Mouse (Mus musculus) CD4-positive naive resting alpha-beta T cell, adult 57 days (primary cell): ENCODE data around the gene Ism2. TPM values are rescaled to one million over a fixed set of nuclear protein-coding genes. Genes with fewer than 3 reads are reported as not detected.

Source experiments
- total RNA-seq: library from RNA; stranded (reverse); gene quantifications from one replicate; pipeline ENCODE4 v1.2.4, GENCODE M21; 2023

The Ism2 gene
- not detected for total RNA-seq

DNA sequence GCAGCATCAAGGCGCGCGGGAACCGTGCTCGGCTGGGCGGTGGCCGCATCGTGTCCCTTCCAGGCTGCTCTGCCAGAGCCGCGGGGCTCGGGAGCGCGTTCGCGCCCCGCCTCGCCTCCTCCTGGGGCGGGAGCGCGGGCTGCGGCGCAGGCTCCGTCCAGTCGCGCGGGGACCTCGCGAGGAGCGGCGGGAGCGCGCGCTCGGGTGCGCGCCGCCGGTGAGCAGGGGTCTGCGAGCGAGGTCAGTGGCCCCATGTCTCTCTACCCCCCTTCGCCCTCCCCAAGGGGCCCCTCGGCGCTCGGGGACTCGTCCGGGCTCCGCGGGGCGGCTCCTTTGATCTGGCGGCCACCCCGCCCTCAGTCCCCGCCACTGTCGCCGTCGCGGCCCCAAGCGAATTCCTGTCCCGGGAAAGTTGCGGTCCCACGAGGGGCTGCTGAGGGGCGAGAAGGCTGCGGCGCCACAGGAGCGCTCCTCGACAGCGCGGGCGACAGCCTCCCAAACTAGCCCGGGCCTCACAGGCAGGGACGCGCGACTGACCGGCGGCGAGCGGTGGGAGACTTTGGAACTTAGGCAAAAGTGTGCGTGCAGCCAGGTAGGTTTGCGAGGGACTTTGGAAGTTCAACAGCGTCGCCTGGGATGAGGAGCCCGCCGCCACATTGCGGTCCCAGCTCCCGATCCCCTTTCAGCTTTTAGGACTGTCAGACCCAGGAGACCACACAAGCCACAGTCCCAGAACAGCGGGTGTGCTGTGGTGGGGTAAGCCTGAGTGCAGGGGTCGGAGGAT, at the start of gene Ism2:
Gene Ism2 (minus strand): TSS at position 49 of the 784 bp plus-strand sequence.

DNA sequence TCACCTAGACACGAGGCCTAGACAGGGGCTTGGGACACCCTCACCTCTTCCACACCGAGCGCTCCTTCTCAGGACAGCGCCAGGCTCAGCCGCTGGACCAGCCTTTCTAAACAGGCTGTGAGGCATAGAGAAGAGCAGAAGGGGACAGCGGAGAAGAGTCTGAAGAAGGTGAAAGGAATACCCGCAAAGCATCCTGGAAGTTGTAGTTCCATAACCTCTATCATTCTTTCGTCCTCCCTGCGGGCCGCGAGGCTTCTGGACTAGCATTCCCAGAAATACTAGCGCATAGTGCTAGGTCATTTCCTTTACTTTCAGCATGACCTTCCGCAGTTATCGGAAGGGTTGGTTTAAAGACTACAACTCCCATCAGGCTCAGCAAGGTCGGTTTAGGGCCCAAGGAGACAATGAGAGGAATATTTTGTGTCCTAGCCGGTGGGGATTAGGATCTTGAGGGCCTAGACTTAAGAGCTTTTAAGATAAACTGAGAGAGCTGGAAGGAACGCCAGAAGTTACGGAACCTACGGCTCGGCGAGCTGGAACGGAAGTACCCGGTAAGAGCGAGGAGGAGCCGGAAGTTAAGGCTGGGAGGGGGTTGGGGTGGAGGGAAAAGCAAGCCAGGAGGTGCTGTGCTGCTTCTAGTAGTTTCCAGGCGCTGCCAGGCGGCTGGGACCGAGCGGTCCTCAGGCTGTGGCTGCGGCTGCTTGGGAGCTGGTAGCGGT, 33.2 kb downstream of the Ism2 start, which contains the start of the genes Vipas39 and Ahsa1:
Gene Vipas39 (minus strand): TSS at position 149 of the 719 bp plus-strand sequence.
Gene Ahsa1 (plus strand): TSS at position 372 of the 719 bp plus-strand sequence.

GRCm38 (mm10) chr12:87238632-87239031, 60.9 kb downstream of the Ism2 start, which contains the start of gene Noxred1:
Gene Noxred1 (minus strand): TSS chr12:87238732.

Other genes with a start within 250 kb of the Ism2 start
- 0.77 TPM for gene Ngb, start 197.2 kb downstream of the Ism2 start, total RNA-seq
- gene Gstz1, start 152.5 kb downstream of the Ism2 start, total RNA-seq = 13.7 TPM
- 6.8 TPM for gene Pomt2, start 151.7 kb downstream of the Ism2 start, total RNA-seq
- gene Samd15, start 100.0 kb downstream of the Ism2 start, total RNA-seq = 1.8 TPM
- 13.7 TPM for gene Tmed8, start 99.3 kb downstream of the Ism2 start, total RNA-seq
- gene Noxred1, start 61.0 kb downstream of the Ism2 start, total RNA-seq = 1.6 TPM
- gene Vipas39, start 33.4 kb downstream of the Ism2 start, total RNA-seq = 27.3 TPM
- gene Ahsa1, start 33.2 kb downstream of the Ism2 start, total RNA-seq = 104 TPM
- 82.5 TPM for gene Sptlc2, start 88.7 kb upstream of the Ism2 start, total RNA-seq
- gene Slirp, start 144.2 kb upstream of the Ism2 start, total RNA-seq = 30.9 TPM
- gene Alkbh1, start 144.3 kb upstream of the Ism2 start, total RNA-seq = 97.2 TPM
- gene Snw1, start 172.6 kb upstream of the Ism2 start, total RNA-seq = 87.4 TPM
- not detected for gene Gm5788, start 195.0 kb upstream of the Ism2 start, total RNA-seq
- gene Gm8300, start 214.6 kb upstream of the Ism2 start, total RNA-seq = not detected